Mouse (Mus musculus) MEL (cell line): ENCODE results near the gene Rph3al. TPM values are rescaled to one million over a fixed set of nuclear protein-coding genes. Genes with fewer than 3 reads are reported as not detected.

ENCODE experiments used
- DNase-seq: peaks from one replicate; pipeline ENCODE4 v3.0.0; 2011; ENCODE audit warnings: low read depth, low spot score
- H3K27ac ChIP-seq: 2 replicates; pipeline ENCODE4 v1.5.1; 2012; ENCODE audit warnings: low read depth, mild to moderate bottlenecking, control low read depth, low read length, moderate library complexity; ENCODE audit not compliant: control insufficient read depth
- H3K27me3 ChIP-seq, 2 experiments: fragments of 150-350 bp in 1 of 2; sonication (generic) in 1 of 2; 2 replicates each; pipeline ENCODE4 v1.6.1; 2012; ENCODE audit warnings: low read length in 2 of 2, mild to moderate bottlenecking in 2 of 2, improper control_type of control experiment in 1 of 2, moderate library complexity in 1 of 2; ENCODE audit not compliant: insufficient read depth in 2 of 2, control insufficient read depth in 1 of 2
- H3K36me3 ChIP-seq, 2 experiments: 2 replicates each; pipeline ENCODE4 v1.6.1; 2012 to 2014; ENCODE audit warnings: low read length in 2 of 2, improper control_type of control experiment in 1 of 2, inconsistent platforms in 1 of 2, mild to moderate bottlenecking in 1 of 2; ENCODE audit not compliant: insufficient read depth in 2 of 2, control insufficient read depth in 1 of 2
- H3K4me1 ChIP-seq, 2 experiments: fragments of 150-350 bp in 1 of 2; sonication (generic) in 1 of 2; 2 replicates each; pipeline ENCODE4 v1.6.1; 2012; ENCODE audit warnings: low read length in 2 of 2, improper control_type of control experiment in 1 of 2, mild to moderate bottlenecking in 1 of 2; ENCODE audit not compliant: insufficient read depth in 2 of 2, control insufficient read depth in 1 of 2
- H3K4me3 ChIP-seq, 2 experiments: fragments of 150-350 bp in 1 of 2; sonication (generic) in 1 of 2; 2 replicates each; pipeline ENCODE4 v1.5.1; 2012; ENCODE audit warnings: low read depth in 2 of 2, low read length in 2 of 2, mild to moderate bottlenecking in 2 of 2, moderate library complexity in 2 of 2, control low read depth in 1 of 2, improper control_type of control experiment in 1 of 2; ENCODE audit not compliant: control insufficient read depth in 1 of 2, insufficient read depth in 1 of 2
- H3K79me2 ChIP-seq: 2 replicates; pipeline ENCODE4 v1.6.1; 2012; ENCODE audit warnings: mild to moderate bottlenecking, low read length, moderate library complexity; ENCODE audit not compliant: control insufficient read depth, poor library complexity, insufficient read depth
- H3K9ac ChIP-seq: 2 replicates; pipeline ENCODE4 v1.6.1; 2012; ENCODE audit warnings: low read depth, mild to moderate bottlenecking, control low read depth, low read length, moderate library complexity; ENCODE audit not compliant: control insufficient read depth, poor library complexity, severe bottlenecking
- H3K9me3 ChIP-seq: fragments of 150-350 bp; sonication (generic); replicated peaks from 2 replicates; pipeline ENCODE4 v1.6.1; 2012; ENCODE audit warnings: mild to moderate bottlenecking, low read length, improper control_type of control experiment, moderate library complexity; ENCODE audit not compliant: insufficient read depth
- BHLHE40 ChIP-seq: IDR thresholded peaks from 2 replicates; pipeline ENCODE4 v1.6.1; 2012; ENCODE audit warnings: low read depth, mild to moderate bottlenecking, inconsistent platforms, low read length, improper control_type of control experiment, borderline replicate concordance
- E2F4 ChIP-seq: IDR thresholded peaks from 2 replicates; pipeline ENCODE4 v1.6.1; 2011; ENCODE audit warnings: low read depth, low read length, improper control_type of control experiment, borderline replicate concordance
- ELF1 ChIP-seq: IDR thresholded peaks from 2 replicates; pipeline ENCODE4 v1.6.1; 2014; ENCODE audit warnings: low read depth, mild to moderate bottlenecking, inconsistent platforms, low read length, improper control_type of control experiment, moderate library complexity
- EP300 ChIP-seq, 2 experiments: IDR thresholded peaks; 2 replicates each; pipeline ENCODE4 v1.6.1; 2011; ENCODE audit warnings: improper control_type of control experiment in 2 of 2, low read length in 2 of 2, low read depth in 1 of 2, mild to moderate bottlenecking in 1 of 2
- ETS1 ChIP-seq: IDR thresholded peaks from 2 replicates; pipeline ENCODE4 v1.6.1; 2012; ENCODE audit warnings: low read depth, mild to moderate bottlenecking, inconsistent platforms, low read length, improper control_type of control experiment, moderate library complexity
- HCFC1 ChIP-seq: IDR thresholded peaks from 2 replicates; pipeline ENCODE4 v1.6.1; 2012; ENCODE audit warnings: low read depth, mild to moderate bottlenecking, inconsistent platforms, low read length, improper control_type of control experiment, moderate library complexity
- MAFK ChIP-seq: IDR thresholded peaks from 2 replicates; pipeline ENCODE4 v1.6.1; 2011; ENCODE audit warnings: low read depth, mild to moderate bottlenecking, low read length, improper control_type of control experiment, borderline replicate concordance
- MAX ChIP-seq: IDR thresholded peaks from 2 replicates; pipeline ENCODE4 v1.6.1; 2011; ENCODE audit warnings: low read length, improper control_type of control experiment
- MAZ ChIP-seq: IDR thresholded peaks from 2 replicates; pipeline ENCODE4 v1.6.1; 2012; ENCODE audit warnings: low read depth, mild to moderate bottlenecking, inconsistent platforms, low read length, improper control_type of control experiment
- MYC ChIP-seq: IDR thresholded peaks from 2 replicates; pipeline ENCODE4 v1.6.1; 2011; ENCODE audit warnings: low read depth, mild to moderate bottlenecking, low read length, improper control_type of control experiment, moderate library complexity
- NELFE ChIP-seq: IDR thresholded peaks from 2 replicates; pipeline ENCODE4 v1.6.1; 2011; ENCODE audit warnings: low read depth, low read length, improper control_type of control experiment
- NRF1 ChIP-seq: IDR thresholded peaks from 2 replicates; pipeline ENCODE4 v1.6.1; 2014; ENCODE audit warnings: low read depth, mild to moderate bottlenecking, inconsistent platforms, low read length, improper control_type of control experiment, moderate library complexity; ENCODE audit not compliant: poor library complexity, insufficient read depth, severe bottlenecking
- RAD21 ChIP-seq: IDR thresholded peaks from 2 replicates; pipeline ENCODE4 v1.6.1; 2011; ENCODE audit warnings: mild to moderate bottlenecking, low read depth, low read length, improper control_type of control experiment
- RCOR1 ChIP-seq: IDR thresholded peaks from 2 replicates; pipeline ENCODE4 v1.6.1; 2012; ENCODE audit warnings: low read depth, mild to moderate bottlenecking, inconsistent platforms, low read length, improper control_type of control experiment
- SIN3A ChIP-seq: IDR thresholded peaks from 2 replicates; pipeline ENCODE4 v1.6.1; 2012; ENCODE audit warnings: low read length, improper control_type of control experiment, inconsistent platforms
- SMC3 ChIP-seq: IDR thresholded peaks from 2 replicates; pipeline ENCODE4 v1.6.1; 2011; ENCODE audit warnings: low read depth, low read length, improper control_type of control experiment
- TBP ChIP-seq: IDR thresholded peaks from 2 replicates; pipeline ENCODE4 v1.8.0; 2011; ENCODE audit warnings: low read depth, low read length, improper control_type of control experiment
- TCF12 ChIP-seq: IDR thresholded peaks from 2 replicates; pipeline ENCODE4 v1.6.1; 2014; ENCODE audit warnings: low read depth, mild to moderate bottlenecking, inconsistent platforms, low read length, improper control_type of control experiment, moderate library complexity
- USF1 ChIP-seq: IDR thresholded peaks from 2 replicates; pipeline ENCODE4 v1.6.1; 2014; ENCODE audit warnings: low read depth, mild to moderate bottlenecking, inconsistent platforms, low read length, improper control_type of control experiment, moderate library complexity
- USF2 ChIP-seq, 2 experiments: IDR thresholded peaks; 2 replicates each; pipeline ENCODE4 v1.6.1; 2011 to 2012; ENCODE audit warnings: improper control_type of control experiment in 2 of 2, low read length in 2 of 2, borderline replicate concordance in 1 of 2, inconsistent platforms in 1 of 2, low read depth in 1 of 2, mild to moderate bottlenecking in 1 of 2; ENCODE audit not compliant: insufficient read depth in 1 of 2
- polyA plus RNA-seq, 2 experiments: library from polyadenylated mRNA; stranded (reverse) in 1 of 2; unstranded in 1 of 2; fragments of >175 nt in 1 of 2; fragments of >200 nt in 1 of 2; gene quantifications; 2 replicates each; pipeline versions ENCODE4 v1.2.1 to v1.2.4; 2012; ENCODE audit warnings: low replicate concordance in 2 of 2, low read depth in 1 of 2; ENCODE audit not compliant: insufficient read length in 2 of 2, insufficient read depth in 1 of 2, missing spikeins in 1 of 2
- total RNA-seq: library from RNA; depleted of rRNA; stranded (reverse); fragments of 300-350 nt; gene quantifications from 2 replicates; pipeline ENCODE4 v1.2.3, GENCODE M21; 2012

Gene Rph3al
- total and polyA plus RNA-seq, 3 experiments, result 9.4 to 23.0 TPM; not detected in 1

DNA sequence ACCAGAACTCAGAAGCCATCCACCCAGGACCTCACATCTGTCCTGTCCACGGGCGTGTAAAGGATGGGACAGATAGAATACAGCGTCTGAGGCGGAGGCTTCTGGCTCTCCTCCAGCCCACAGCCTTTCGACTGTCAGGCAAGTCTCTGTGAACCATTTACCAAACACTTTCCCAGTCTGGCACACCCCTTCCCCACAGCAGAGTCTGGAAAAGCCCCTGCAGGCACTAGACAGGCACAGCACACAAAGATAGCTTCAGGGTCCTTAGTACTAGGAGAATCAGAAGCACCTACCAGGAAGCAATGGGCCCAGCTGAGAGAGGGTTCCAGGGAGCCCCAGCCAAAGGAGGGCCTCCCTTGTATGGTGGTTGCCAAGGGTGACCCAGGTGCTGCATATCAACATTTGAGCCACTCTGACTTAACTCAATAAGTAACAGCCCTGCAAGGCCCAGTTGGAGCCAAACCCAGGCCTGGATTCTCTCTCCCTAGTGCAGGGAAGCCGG lies 808 bp downstream of the Rph3al start:
- Histone ChIP-seq H3K9ac (no peak overlapping the region), H3K9me3 (no peaks in the 10 kb centered on the region), H3K27me3 (no peaks in the 10 kb centered on the region), H3K36me3 (peaks cover 0 to 12% of the 10 kb centered on the region in 2 experiments; a peak in 2 of 4 replicates), H3K27ac (no peak overlapping the region), H3K79me2 (no peaks in the 10 kb centered on the region), H3K4me3 (no peak overlapping the region), H3K4me1 (peaks cover 17 to 30% of the 10 kb centered on the region in 2 experiments)
- TF ChIP-seq RCOR1 (no peak), TCF12 (peak; percentile 26; the same call in 1 of the 2 replicates), MAX (no peak), MYC (no peak), USF2 (IDR thresholded peaks at IDR 0.05; ENCODE audit: borderline replicate concordance in 1 of 2, insufficient read depth in 1 of 2, low read depth in 1 of 2, low read length in 2 of 2) (no peak), ETS1 (peak; percentile 52), MAFK (no peak)
- peak; percentile 62 for DNase-seq

DNA sequence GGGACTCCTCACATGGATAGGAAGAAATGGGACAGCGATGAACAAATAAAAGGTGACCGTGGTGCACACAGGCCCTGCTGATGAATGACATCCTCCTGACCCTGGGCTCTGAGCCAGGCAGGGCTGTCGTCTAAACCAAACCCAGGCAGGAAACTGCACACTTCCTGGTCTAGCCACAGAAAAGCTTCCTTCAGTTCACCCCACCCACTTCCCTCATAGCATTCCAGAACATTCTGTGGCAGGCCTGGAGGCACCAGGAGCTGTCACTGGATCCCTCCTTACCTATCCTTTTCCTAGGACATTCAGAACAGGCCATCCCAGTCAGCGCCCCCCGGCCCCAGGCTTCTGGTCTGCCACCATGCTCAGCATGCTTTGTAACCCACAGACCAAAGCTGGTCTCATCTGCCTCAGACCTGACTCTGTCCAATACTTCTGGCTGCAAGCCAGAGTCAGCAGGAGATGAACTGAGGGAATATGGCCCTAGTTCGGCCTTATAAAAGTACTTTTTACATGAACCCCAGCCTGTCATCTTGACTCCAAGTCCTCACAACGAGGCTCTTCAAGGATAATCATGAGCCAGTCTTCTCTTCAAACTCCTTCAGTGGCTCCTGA lies 2.3 kb downstream of the Rph3al start:
- H3K4me3 ChIP-seq, result no peak overlapping the region
- H3K27ac ChIP-seq, result no peak overlapping the region
- H3K79me2 ChIP-seq, result no peaks in the 10 kb centered on the region
- peak; percentile 45; the same call in 1 of the 2 replicates for TF ChIP-seq MAZ
- 0 out of 2 replicates have a peak, but pooled peaks have one; percentile 18 for TF ChIP-seq NELFE
- no peak for TF ChIP-seq TBP
- TF ChIP-seq MAX, result peak; percentile 43; the same call in 1 of the 2 replicates
- TF ChIP-seq RCOR1, result peak; percentile 59
- TF ChIP-seq RAD21, result no peak
- no peak for TF ChIP-seq SMC3
- peak; percentile 82 for TF ChIP-seq ELF1
- TF ChIP-seq USF1, result 0 out of 2 replicates have a peak, but pooled peaks have one; percentile 5
- peak; percentile 43; the same call in 1 of the 2 replicates for TF ChIP-seq HCFC1
- no peak for TF ChIP-seq E2F4
- peak; percentile 24 to 51; a peak in 2 of 4 replicates for TF ChIP-seq EP300 (IDR thresholded peaks at IDR 0.05; ENCODE audit: low read depth in 1 of 2, low read length in 2 of 2)
- peak; percentile 26; the same call in 1 of the 2 replicates for TF ChIP-seq ETS1
- TF ChIP-seq SIN3A, result peak; percentile 62
- 0 out of 2 replicates have a peak, but pooled peaks have one; percentile 15 for TF ChIP-seq TCF12
- no peak for TF ChIP-seq NRF1
- 0 out of 2 replicates have a peak, but pooled peaks have one; percentile 23 for TF ChIP-seq BHLHE40
- TF ChIP-seq, all 39 proteins: peak for 12
- H3K9ac ChIP-seq, result no peak overlapping the region
- H3K4me1 ChIP-seq, result peaks cover 17 to 30% of the 10 kb centered on the region in 2 experiments
- no peaks in the 10 kb centered on the region for H3K27me3 ChIP-seq
- no peaks in the 10 kb centered on the region for H3K9me3 ChIP-seq
- H3K36me3 ChIP-seq, result peaks cover 0 to 12% of the 10 kb centered on the region in 2 experiments; a peak in 2 of 4 replicates
- peak; percentile 69 for DNase-seq
